Mouse (Mus musculus): ENCODE data around the gene Stip1. TPM values are rescaled to one million over a fixed set of nuclear protein-coding genes. Genes with fewer than 3 reads are reported as not detected.
"Not testable (repeated sequence)": the region's sequence is repeated elsewhere in the genome, so short reads cannot be mapped to it uniquely, and the experiment has no call there.

Gene Stip1
- polyA plus RNA-seq, 1 experiment from 2014 or later: 168 TPM

DNA sequence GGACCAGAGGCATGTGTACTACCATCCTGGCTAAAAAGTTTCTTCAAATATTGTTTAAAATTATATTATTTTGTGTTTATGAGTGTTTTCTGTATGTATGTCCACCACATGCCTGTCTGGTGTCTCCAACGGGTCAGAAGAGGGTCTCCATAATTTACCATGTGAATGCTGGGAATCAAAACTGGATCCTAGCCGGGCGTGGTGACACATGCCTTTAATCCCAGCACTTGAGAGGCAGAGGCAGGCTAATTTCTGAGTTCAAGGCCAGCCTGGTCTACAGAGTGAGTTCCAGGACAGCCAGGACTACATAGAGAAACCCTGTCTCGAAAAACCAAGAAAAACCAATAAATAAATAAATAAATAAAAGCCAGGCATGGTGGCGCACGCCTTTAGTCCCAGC, 48.6 kb downstream of the Stip1 start:
- H3K9ac ChIP-seq; ATAC-seq (replicated peaks; ENCODE audit: insufficient number of reproducible peaks, insufficient read depth, low FRiP score, low read depth); H3K9me3 ChIP-seq (replicated peaks); H3K27me3 ChIP-seq; H3K27ac ChIP-seq; H3K36me3 ChIP-seq; H3K4me2 ChIP-seq; H3K4me3 ChIP-seq: not testable (repeated sequence)
- 88% methylated on average over 6 of the region's 6 CpGs for WGBS
- peaks cover 44% of the 10 kb centered on the region for H3K4me1 ChIP-seq (replicated peaks)

GRCm38 (mm10) chr19:6990712-6991111, 49.1 kb downstream of the Stip1 start:
- H3K4me1 ChIP-seq (replicated peaks): peaks cover 49% of the 10 kb centered on the region
- no peak for ATAC-seq (replicated peaks; ENCODE audit: insufficient number of reproducible peaks, insufficient read depth, low FRiP score, low read depth)
- 90% methylated on average over 6 of the region's 6 CpGs for WGBS
- no peaks in the 10 kb centered on the region for H3K27me3 ChIP-seq
- no peak overlapping the region for H3K4me2 ChIP-seq
- H3K9me3 ChIP-seq (replicated peaks): no peaks in the 10 kb centered on the region
- no peak overlapping the region for H3K4me3 ChIP-seq
- H3K9ac ChIP-seq: no peak overlapping the region
- peaks cover 4% of the 10 kb centered on the region; the same call in 1 of the 2 replicates for H3K36me3 ChIP-seq
- no peak overlapping the region for H3K27ac ChIP-seq

DNA sequence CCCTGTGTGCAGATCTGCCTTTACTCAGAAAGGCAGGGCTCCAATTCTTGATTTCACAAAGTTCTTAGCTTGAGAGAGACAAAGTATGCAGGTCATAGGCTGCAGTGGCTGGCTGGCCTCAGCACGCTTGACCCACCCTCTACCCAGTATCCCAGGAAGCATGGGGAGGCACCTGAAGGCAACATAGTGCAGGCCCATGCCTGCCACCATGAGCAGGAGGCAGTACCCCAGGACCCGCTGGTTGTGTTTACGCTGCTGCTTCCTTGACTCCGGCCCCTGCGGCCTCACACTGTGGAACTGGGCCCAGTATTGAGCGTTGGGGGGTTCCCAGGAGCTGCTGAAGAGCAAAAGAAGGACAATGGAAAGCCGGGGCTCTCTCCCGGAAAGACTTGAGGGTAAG, 50.5 kb downstream of the Stip1 start:
- H3K27me3 ChIP-seq: no peaks in the 10 kb centered on the region
- no peak overlapping the region for H3K4me2 ChIP-seq
- H3K9ac ChIP-seq: no peak overlapping the region
- H3K4me1 ChIP-seq (replicated peaks): peaks cover 43% of the 10 kb centered on the region
- WGBS: 90% methylated on average over 8 of the region's 8 CpGs
- peaks cover 13% of the 10 kb centered on the region for H3K36me3 ChIP-seq
- no peak for ATAC-seq (replicated peaks; ENCODE audit: insufficient number of reproducible peaks, insufficient read depth, low FRiP score, low read depth)
- H3K4me3 ChIP-seq: no peak overlapping the region
- H3K27ac ChIP-seq: no peak overlapping the region
- no peaks in the 10 kb centered on the region for H3K9me3 ChIP-seq (replicated peaks)

DNA sequence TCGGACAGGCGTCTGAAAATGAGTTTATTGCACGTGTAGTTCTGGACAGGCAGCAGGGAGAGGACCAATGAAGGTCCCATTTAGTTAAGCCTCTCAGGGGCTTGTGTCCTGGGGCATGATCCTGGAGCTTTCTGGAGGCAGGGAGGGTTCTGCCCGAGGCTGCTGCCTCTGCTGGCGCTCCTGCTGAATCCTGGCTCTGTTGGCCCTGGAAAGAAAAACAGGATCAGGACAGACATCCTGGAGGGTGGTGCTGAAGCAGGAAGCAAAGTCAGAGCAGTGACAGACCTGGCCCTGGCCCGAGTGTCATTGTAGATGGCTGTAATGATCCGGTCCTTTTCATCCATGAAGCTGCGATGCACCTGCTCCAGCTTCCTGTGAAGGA, 51.9 kb downstream of the Stip1 start:
- H3K27ac ChIP-seq: peak overlapping the region; percentile 99
- WGBS: 5% methylated on average over 8 of the region's 8 CpGs

GRCm38 (mm10) chr19:6987061-6987903, 52.5 kb downstream of the Stip1 start, which contains the start of gene Vegfb:
TSS of gene Vegfb (minus strand) at chr19:6987651.
- Histone ChIP-seq H3K36me3 (peaks cover 31% of the 10 kb centered on the region), H3K4me3 (peak within 1 kb of the TSS; percentile 84), H3K27ac (peak within 1 kb of the TSS; percentile 99), H3K27me3 (no peaks in the 10 kb centered on the region), H3K9ac (peak within 1 kb of the TSS; percentile 96), H3K9me3 (replicated peaks) (no peaks in the 10 kb centered on the region), H3K4me2 (peak within 1 kb of the TSS; percentile 73), H3K4me1 (replicated peaks) (peaks cover 30% of the 10 kb centered on the region)
- WGBS: under 1% methylated on average over 64 of the region's 85 CpGs
- ATAC-seq (replicated peaks; ENCODE audit: insufficient number of reproducible peaks, insufficient read depth, low FRiP score, low read depth): peak; percentile 71

More for the DNA sequence above, 51.9 kb downstream of the Stip1 start:
- peak overlapping the region; percentile 73 for H3K4me2 ChIP-seq
- H3K4me1 ChIP-seq (replicated peaks): peaks cover 31% of the 10 kb centered on the region
- no peaks in the 10 kb centered on the region for H3K9me3 ChIP-seq (replicated peaks)
- H3K9ac ChIP-seq: peak overlapping the region; percentile 96
- peak; percentile 4; the same call in 1 of the 2 replicates for ATAC-seq (replicated peaks; ENCODE audit: insufficient number of reproducible peaks, insufficient read depth, low FRiP score, low read depth)
- H3K27me3 ChIP-seq: no peaks in the 10 kb centered on the region
- H3K4me3 ChIP-seq: peak overlapping the region; percentile 84
- H3K36me3 ChIP-seq: peaks cover 25% of the 10 kb centered on the region

DNA sequence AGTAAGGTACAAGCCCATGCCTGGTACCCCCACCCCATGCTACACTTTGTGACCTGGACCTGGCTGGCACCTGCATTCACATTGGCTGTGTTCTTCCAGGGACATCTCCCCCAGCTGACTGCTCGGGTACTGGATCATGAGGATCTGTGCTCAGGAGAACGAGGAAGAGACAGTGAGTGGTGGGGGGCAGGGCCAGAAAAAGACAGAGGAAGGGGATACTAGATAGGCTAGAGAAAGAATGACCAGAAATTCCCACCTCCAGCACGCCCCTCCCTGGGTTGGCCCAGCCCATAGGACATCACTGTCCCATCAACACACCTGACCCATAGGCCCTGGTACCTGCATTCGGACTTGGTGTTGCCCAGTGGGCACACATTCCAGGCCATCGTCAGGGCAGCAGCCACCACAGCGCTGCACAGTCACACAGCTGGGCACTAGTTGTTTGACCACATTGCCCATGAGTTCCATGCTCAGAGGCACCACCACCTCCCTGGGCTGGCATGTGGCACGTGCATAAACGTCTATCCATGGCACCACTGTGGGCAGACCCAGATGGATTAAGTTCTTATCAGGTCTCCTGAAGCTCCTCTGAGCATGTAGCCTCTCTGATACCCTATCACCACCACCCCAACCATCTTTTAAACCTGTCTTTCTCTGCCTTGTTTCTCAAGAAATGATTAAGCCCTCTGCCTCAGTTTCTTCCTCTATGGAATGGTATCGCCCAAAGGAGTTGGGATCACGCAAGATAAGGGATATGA, 53.6 kb downstream of the Stip1 start:
- H3K9me3 ChIP-seq (replicated peaks): no peaks in the 10 kb centered on the region
- peaks cover 34% of the 10 kb centered on the region for H3K36me3 ChIP-seq
- peaks cover 28% of the 10 kb centered on the region for H3K4me1 ChIP-seq (replicated peaks)
- peak overlapping the region; percentile 84 for H3K4me3 ChIP-seq
- peak overlapping the region; percentile 73 for H3K4me2 ChIP-seq
- peak overlapping the region; percentile 99 for H3K27ac ChIP-seq
- 67% methylated on average over 10 of the region's 10 CpGs for WGBS
- peak overlapping the region; percentile 96 for H3K9ac ChIP-seq
- H3K27me3 ChIP-seq: no peaks in the 10 kb centered on the region
- no peak for ATAC-seq (replicated peaks; ENCODE audit: insufficient number of reproducible peaks, insufficient read depth, low FRiP score, low read depth)

- Histone ChIP-seq H3K27ac (no peak overlapping the region), H3K27me3 (no peaks in the 10 kb centered on the region), H3K4me3 (no peak overlapping the region), H3K4me2 (no peak overlapping the region), H3K9me3 (replicated peaks) (no peaks in the 10 kb centered on the region), H3K36me3 (peaks cover 34% of the 10 kb centered on the region), H3K9ac (no peak overlapping the region), H3K4me1 (replicated peaks) (peaks cover 31% of the 10 kb centered on the region)
- ATAC-seq (replicated peaks; ENCODE audit: insufficient number of reproducible peaks, insufficient read depth, low FRiP score, low read depth): no peak
- 84% methylated on average over 19 of the region's 19 CpGs for WGBS
Observed at GRCm38 (mm10) chr19:6985300-6985699, 54.5 kb downstream of the Stip1 start.

DNA sequence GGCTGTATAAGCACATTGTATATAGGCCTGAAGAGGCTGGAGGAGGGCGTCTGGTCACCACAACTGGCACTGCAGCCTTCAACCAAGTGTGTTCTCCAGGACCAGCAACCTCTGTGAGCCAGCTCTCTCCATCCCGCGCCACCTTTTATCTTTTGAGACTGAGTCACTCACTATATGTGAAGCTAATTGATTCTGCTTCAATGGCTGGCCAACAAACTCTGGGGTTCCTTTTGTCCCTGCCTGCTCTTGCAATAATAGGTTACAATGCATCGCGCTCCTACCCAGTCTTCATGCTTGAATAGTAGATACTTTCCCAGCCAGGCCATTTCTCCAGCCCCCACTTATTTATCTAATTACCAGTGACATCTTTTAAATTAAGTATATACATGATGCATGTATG, 56.1 kb downstream of the Stip1 start:
- H3K4me2 ChIP-seq: no peak overlapping the region
- no peaks in the 10 kb centered on the region for H3K27me3 ChIP-seq
- H3K27ac ChIP-seq: no peak overlapping the region
- no peaks in the 10 kb centered on the region for H3K9me3 ChIP-seq (replicated peaks)
- peaks cover 41% of the 10 kb centered on the region for H3K4me1 ChIP-seq (replicated peaks)
- WGBS: 96% methylated on average over 5 of the region's 5 CpGs
- H3K9ac ChIP-seq: no peak overlapping the region
- no peak overlapping the region for H3K4me3 ChIP-seq
- ATAC-seq (replicated peaks; ENCODE audit: insufficient number of reproducible peaks, insufficient read depth, low FRiP score, low read depth): no peak
- peaks cover 32% of the 10 kb centered on the region for H3K36me3 ChIP-seq

- peak overlapping the region; percentile 97 for H3K27ac ChIP-seq
- peak overlapping the region; percentile 68 for H3K4me2 ChIP-seq
- ATAC-seq (replicated peaks; ENCODE audit: insufficient number of reproducible peaks, insufficient read depth, low FRiP score, low read depth): no peak
- peaks cover 50% of the 10 kb centered on the region for H3K36me3 ChIP-seq
- H3K9ac ChIP-seq: no peak overlapping the region
- H3K9me3 ChIP-seq (replicated peaks): no peaks in the 10 kb centered on the region
- no peak overlapping the region; the same call in 1 of the 2 replicates for H3K4me3 ChIP-seq
- H3K27me3 ChIP-seq: no peaks in the 10 kb centered on the region
- WGBS: 86% methylated on average over 4 of the region's 4 CpGs
- H3K4me1 ChIP-seq (replicated peaks): peaks cover 51% of the 10 kb centered on the region
Observed at GRCm38 (mm10) chr19:6981465-6981864, 58.3 kb downstream of the Stip1 start.

DNA sequence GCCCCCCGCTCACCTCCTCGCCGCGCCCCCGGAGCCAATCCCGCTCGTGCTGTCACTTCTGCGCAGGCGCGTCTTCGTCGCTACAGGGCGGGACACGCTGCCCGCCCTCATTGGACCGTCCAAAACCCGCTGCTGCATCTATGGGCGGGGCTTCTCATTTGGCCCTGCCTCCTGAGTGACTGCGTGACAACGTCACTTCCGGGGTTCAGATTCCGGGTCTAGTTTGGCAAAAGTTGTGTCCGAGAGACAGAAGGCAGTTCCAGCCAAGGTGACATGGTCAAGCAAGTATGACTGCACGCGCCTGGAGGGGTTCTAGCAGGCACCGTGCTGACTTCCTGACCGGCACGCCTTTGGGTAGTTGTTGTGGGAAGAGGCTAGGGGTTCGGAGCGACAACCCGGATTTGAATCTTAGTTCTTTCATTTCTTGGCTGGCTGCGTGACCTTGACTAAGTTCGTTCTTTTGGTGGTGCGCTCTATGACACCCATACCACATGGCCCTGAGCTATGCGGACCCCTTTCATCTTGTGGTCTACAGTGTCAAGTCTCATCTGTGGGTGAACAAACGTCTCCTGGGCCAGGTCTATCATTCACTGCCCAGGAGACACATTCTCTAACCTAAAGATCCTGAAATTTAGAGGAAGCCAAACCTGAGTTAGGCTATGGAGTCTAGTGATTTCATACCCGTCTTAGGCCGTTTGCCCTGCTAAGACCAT, 59.2 kb downstream of the Stip1 start, which contains the start of gene Fkbp2:
Gene Fkbp2 (minus strand): TSS at position 121 of the 713 bp plus-strand sequence.
- Histone ChIP-seq H3K4me2 (peak within 1 kb of the TSS; percentile 89), H3K4me3 (peak within 1 kb of the TSS; percentile 79), H3K27me3 (no peaks in the 10 kb centered on the region), H3K27ac (peak within 1 kb of the TSS; percentile 97), H3K9ac (peak within 1 kb of the TSS; percentile 82), H3K36me3 (peaks cover 52% of the 10 kb centered on the region), H3K9me3 (replicated peaks) (no peaks in the 10 kb centered on the region), H3K4me1 (replicated peaks) (peaks cover 51% of the 10 kb centered on the region)
- under 1% methylated on average over 38 of the region's 38 CpGs for WGBS
- ATAC-seq (replicated peaks; ENCODE audit: insufficient number of reproducible peaks, insufficient read depth, low FRiP score, low read depth): peak; percentile 86

All from heart, embryonic 15.5 days (tissue).